Mouse (Mus musculus) embryonic facial prominence, embryonic 11.5 days (tissue): ENCODE measurements at regions not wholly inside any gene's neighbourhood (a gene's known extent, or its start where the extent isn't known, plus 50 kb on each side); places are given as distances from the start of the nearest gene placed in this dataset.

Source experiments
- ATAC-seq: fragments of 200-750 bp; cut with Nextera tagmentation; replicated peaks from 2 replicates; pipeline ENCODE4 v1.8.0; 2017; ENCODE audit warnings: low read depth; ENCODE audit not compliant: insufficient number of reproducible peaks, low FRiP score, low TSS enrichment
- DNase-seq: peaks from one replicate; pipeline ENCODE4 v3.0.0-alpha.2; 2015; ENCODE audit warnings: low spot score
- H3K27ac ChIP-seq: fragments of 300-500 bp; sonication (generic); replicated peaks from 2 replicates; pipeline ENCODE4 v1.5.1; 2014; ENCODE audit warnings: mild to moderate bottlenecking, low read depth, low read length, control low read depth
- H3K27me3 ChIP-seq: fragments of 300-500 bp; sonication (generic); 2 replicates; pipeline ENCODE4 v1.6.1; 2014; ENCODE audit warnings: mild to moderate bottlenecking, low read length, moderate library complexity, mixed read lengths; ENCODE audit not compliant: control insufficient read depth, insufficient read depth
- H3K36me3 ChIP-seq: fragments of 300-500 bp; sonication (generic); replicated peaks from 2 replicates; pipeline ENCODE4 v1.6.1; 2014; ENCODE audit warnings: low read depth, mild to moderate bottlenecking, low read length, moderate library complexity, mixed read lengths; ENCODE audit not compliant: control insufficient read depth, insufficient read depth
- H3K4me1 ChIP-seq: fragments of 300-500 bp; sonication (generic); 2 replicates; pipeline ENCODE4 v1.6.1; 2014; ENCODE audit warnings: low read length, mixed read lengths; ENCODE audit not compliant: control insufficient read depth, insufficient read depth
- H3K4me2 ChIP-seq: fragments of 300-500 bp; sonication (generic); 2 replicates; pipeline ENCODE4 v1.6.1; 2014; ENCODE audit warnings: low read depth, mild to moderate bottlenecking, control low read depth, low read length, moderate library complexity
- H3K4me3 ChIP-seq: fragments of 300-500 bp; sonication (generic); 2 replicates; pipeline ENCODE4 v1.5.1; 2014; ENCODE audit warnings: low read depth, low read length, control low read depth
- H3K9ac ChIP-seq: fragments of 300-500 bp; sonication (generic); replicated peaks from 2 replicates; pipeline ENCODE4 v1.6.1; 2014; ENCODE audit warnings: mild to moderate bottlenecking, control low read depth, low read length
- H3K9me3 ChIP-seq: fragments of 300-500 bp; sonication (generic); replicated peaks from 2 replicates; pipeline ENCODE4 v1.6.1; 2016; ENCODE audit warnings: mild to moderate bottlenecking, low read length, inconsistent platforms, mixed read lengths; ENCODE audit not compliant: control insufficient read depth
- WGBS: fragments of 180-500 bp; shearing (Covaris S2); extraction: QIAGEN DNeasy Blood & Tissue Kit; methylation state at CpG from one replicate; pipeline ENCODE4 v1.1.7; 2014; 5-methylcytosine and 5-hydroxymethylcytosine counted together

DNA sequence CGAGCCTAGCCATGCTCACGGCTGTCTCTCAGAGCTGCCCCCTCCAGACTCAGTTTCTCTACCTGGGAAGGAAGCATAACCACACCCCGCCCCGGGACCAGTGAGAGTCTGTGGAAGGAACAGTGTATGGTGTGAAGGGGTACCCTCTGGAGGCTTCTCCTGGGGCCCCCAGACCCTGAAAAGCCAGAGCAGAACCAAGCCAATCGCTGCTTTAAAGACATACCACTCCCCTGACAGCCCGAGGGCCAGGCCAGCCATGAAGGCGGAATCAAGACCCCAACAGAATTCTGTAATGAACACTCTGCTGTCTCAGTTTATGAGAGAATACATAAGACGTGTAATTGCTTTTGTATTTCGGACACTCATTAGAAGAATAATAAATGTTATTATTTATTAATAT is 73.9 kb upstream of the Ppp2r5c start:
- H3K27ac ChIP-seq, result no peak overlapping the region
- H3K9ac ChIP-seq, result no peak overlapping the region
- no peak for DNase-seq
- no peaks in the 10 kb centered on the region for H3K4me1 ChIP-seq
- H3K9me3 ChIP-seq, result no peaks in the 10 kb centered on the region
- H3K27me3 ChIP-seq, result peaks cover 17% of the 10 kb centered on the region
- H3K36me3 ChIP-seq, result no peaks in the 10 kb centered on the region
- ATAC-seq, result no peak
- WGBS, result 54% methylated on average over 9 of the region's 9 CpGs
- no peak overlapping the region for H3K4me2 ChIP-seq
- no peak overlapping the region for H3K4me3 ChIP-seq

DNA sequence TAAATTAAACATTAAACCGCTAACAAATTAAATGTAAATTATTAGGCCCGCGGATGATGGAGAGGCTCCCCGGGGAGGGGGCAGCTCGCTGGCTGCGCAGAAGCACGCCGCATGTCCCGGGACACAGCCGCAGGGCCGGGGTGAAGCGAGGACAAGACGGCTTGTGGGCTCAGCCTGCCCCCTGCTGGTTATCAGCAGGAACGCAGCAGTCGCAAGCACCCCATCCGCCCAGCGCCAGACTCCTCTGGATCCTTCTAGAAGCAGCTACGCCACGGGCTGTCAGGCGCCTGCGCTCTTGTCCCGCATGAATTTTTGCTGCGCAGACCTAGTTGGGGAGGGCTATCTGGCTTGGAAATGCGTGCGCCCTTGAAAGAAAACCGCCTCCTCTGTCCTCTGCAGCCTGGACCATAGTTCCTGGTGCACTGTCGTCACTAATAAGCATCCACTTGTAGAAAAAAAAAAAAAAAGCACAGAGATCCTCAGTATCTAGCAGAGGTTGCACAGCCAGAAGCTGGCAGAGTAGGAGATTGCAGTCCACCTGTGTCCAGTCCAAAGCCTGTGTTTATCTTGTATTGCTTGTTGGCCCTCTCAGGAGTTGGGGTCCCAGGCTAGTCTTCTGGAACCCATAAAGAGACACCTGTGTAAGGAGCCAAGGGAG is 73.4 kb upstream of the Ppp2r5c start:
- peak; percentile 89 for DNase-seq
- peak overlapping the region; percentile 8; the same call in 1 of the 2 replicates for H3K4me2 ChIP-seq
- H3K4me3 ChIP-seq, result no peak overlapping the region
- ATAC-seq, result peak; percentile 82
- no peak overlapping the region for H3K9ac ChIP-seq
- no peaks in the 10 kb centered on the region for H3K9me3 ChIP-seq
- WGBS, result 3% methylated on average over 27 of the region's 27 CpGs
- H3K4me1 ChIP-seq, result no peaks in the 10 kb centered on the region
- no peaks in the 10 kb centered on the region for H3K36me3 ChIP-seq
- H3K27me3 ChIP-seq, result peaks cover 17% of the 10 kb centered on the region
- H3K27ac ChIP-seq, result no peak overlapping the region

GRCm38 (mm10) chr12:110375139-110375538 is 71.8 kb upstream of the Ppp2r5c start:
- Histone ChIP-seq H3K4me1 (no peaks in the 10 kb centered on the region), H3K4me2 (no peak overlapping the region), H3K4me3 (no peak overlapping the region), H3K9ac (no peak overlapping the region), H3K9me3 (no peaks in the 10 kb centered on the region), H3K36me3 (no peaks in the 10 kb centered on the region), H3K27me3 (peaks cover 17% of the 10 kb centered on the region), H3K27ac (no peak overlapping the region)
- WGBS, result 10% methylated on average over 15 of the region's 15 CpGs
- DNase-seq (peak; percentile 26), ATAC-seq (peak; percentile 31; the same call in 1 of the 2 replicates)

DNA sequence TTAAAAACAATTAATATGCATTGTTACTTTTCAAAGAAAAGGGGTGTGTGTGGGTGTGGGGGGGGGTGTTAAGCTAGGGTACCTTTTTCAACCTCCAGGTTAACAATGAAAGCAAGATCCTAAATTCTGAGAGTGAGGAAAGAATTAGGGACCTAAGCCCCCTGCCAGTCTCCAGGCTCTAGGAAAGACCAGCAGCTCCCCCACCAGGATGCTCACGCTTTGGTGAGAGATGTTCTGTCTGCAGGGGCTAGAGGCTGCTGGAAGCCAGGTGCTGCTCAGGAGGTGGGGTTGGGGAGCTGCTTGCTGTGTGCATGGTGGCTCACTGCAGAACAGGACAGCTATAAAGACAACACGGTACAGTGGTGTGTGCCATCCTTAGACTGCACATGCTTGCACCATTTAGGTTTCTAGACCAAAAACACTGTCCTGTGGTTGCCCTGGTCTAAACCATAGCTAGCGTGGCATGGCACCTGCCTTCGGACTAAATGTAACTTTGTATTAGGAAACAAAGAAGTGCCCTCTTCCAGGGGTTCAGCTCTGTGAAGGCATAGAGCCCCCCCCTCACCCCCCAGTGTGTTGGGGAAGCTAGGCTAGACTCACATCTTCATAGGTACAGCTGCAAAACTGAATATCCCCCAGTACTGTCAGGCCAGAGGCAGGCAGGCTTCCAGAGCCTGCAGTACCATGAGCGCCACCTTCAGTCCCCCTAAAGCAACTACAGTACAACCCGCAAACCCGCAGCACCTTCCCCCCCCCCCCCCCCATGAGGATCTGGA is 70.7 kb upstream of the Ppp2r5c start:
- Histone ChIP-seq H3K27ac (no peak overlapping the region), H3K4me3 (no peak overlapping the region), H3K4me1 (no peaks in the 10 kb centered on the region), H3K27me3 (peaks cover 17% of the 10 kb centered on the region), H3K9ac (no peak overlapping the region), H3K9me3 (no peaks in the 10 kb centered on the region), H3K4me2 (no peak overlapping the region), H3K36me3 (no peaks in the 10 kb centered on the region)
- WGBS, result 40% methylated on average over 5 of the region's 7 CpGs
- DNase-seq (peak; percentile 49), ATAC-seq (no peak)

DNA sequence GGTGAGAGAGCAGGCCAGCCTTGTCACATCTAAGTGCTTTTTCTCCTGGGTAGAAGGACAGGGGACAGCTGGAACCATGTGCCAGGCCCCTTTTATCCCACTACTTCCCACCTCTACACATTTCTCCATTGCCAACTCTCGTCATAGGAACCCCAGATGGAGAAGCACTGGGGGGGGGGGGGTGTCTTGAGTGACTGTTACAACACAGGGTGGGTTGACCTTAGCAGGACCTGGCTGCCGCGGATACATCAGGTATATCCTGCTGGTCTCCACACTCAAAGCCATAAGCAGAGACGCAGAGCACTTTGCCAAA is 70.1 kb upstream of the Ppp2r5c start:
- H3K36me3 ChIP-seq, result no peaks in the 10 kb centered on the region
- no peak overlapping the region for H3K27ac ChIP-seq
- ATAC-seq (no peak), DNase-seq (no peak)
- H3K4me3 ChIP-seq, result no peak overlapping the region
- H3K9ac ChIP-seq, result no peak overlapping the region
- WGBS, result 65% methylated on average over 4 of the region's 4 CpGs
- H3K9me3 ChIP-seq, result no peaks in the 10 kb centered on the region
- peaks cover 17% of the 10 kb centered on the region for H3K27me3 ChIP-seq
- no peaks in the 10 kb centered on the region for H3K4me1 ChIP-seq
- no peak overlapping the region for H3K4me2 ChIP-seq

DNA sequence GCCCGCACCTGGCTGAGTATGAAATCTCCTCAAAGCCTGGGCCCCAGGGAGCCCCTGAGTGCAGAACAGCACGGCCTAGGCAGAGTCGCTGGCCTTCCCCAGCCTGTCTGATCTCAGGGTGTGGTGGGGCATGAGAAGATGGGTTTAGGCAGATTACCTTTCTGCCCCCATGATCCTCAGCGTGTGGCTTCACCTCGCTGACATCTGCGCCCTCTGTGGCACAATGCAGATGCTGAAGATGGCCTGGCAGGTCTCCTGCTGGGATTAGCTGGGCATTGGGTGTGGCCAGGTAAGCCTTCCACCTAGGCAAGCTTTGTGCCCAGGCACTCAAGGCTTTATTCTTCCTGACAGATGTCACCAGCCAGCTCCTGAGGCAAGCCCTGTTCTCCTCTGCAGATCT is 69.6 kb upstream of the Ppp2r5c start:
- no peak for DNase-seq
- Histone ChIP-seq H3K9ac (no peak overlapping the region), H3K4me2 (no peak overlapping the region), H3K9me3 (no peaks in the 10 kb centered on the region), H3K4me3 (no peak overlapping the region), H3K27ac (no peak overlapping the region), H3K36me3 (no peaks in the 10 kb centered on the region), H3K27me3 (peaks cover 17% of the 10 kb centered on the region), H3K4me1 (no peaks in the 10 kb centered on the region)
- no peak for ATAC-seq
- 53% methylated on average over 6 of the region's 6 CpGs for WGBS

- H3K4me2 ChIP-seq, result no peak overlapping the region
- H3K27ac ChIP-seq, result no peak overlapping the region
- ATAC-seq, result no peak
- H3K4me1 ChIP-seq, result no peaks in the 10 kb centered on the region
- H3K4me3 ChIP-seq, result no peak overlapping the region
- H3K27me3 ChIP-seq, result peaks cover 17% of the 10 kb centered on the region
- 70% methylated on average over 10 of the region's 10 CpGs for WGBS
- H3K9ac ChIP-seq, result no peak overlapping the region
- peak; percentile 21 for DNase-seq
- H3K9me3 ChIP-seq, result no peaks in the 10 kb centered on the region
- H3K36me3 ChIP-seq, result no peaks in the 10 kb centered on the region
Observed at GRCm38 (mm10) chr12:110377734-110378133, 69.2 kb upstream of the Ppp2r5c start.

DNA sequence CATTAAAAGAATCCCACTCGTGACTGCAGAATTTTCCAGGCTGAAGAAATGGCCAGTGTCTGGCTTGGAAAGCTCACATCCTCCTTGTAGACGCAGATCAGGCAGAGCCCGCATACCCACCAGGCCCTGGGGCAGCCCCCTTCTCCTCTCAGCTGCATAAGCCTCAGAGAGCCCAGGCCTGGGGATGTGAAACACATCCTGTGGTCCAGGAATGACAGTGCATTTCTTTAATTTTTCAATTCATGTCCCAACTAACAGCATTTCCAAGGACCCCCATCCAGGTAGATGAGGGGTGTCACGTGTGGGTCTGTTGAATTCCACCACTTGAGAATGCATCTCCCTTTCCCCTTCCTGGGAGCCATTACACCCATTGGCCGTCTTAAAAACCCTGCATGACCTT is 68.6 kb upstream of the Ppp2r5c start:
- Histone ChIP-seq H3K9me3 (no peaks in the 10 kb centered on the region), H3K4me1 (no peaks in the 10 kb centered on the region), H3K27me3 (peaks cover 17% of the 10 kb centered on the region), H3K4me2 (no peak overlapping the region), H3K36me3 (no peaks in the 10 kb centered on the region), H3K27ac (no peak overlapping the region), H3K9ac (no peak overlapping the region), H3K4me3 (no peak overlapping the region)
- ATAC-seq, result no peak
- WGBS, result 64% methylated on average over 5 of the region's 5 CpGs
- no peak for DNase-seq
